Mouse (Mus musculus): ENCODE data around the gene Yipf2.

GRCm38 (mm10) chr9:21606648-21607047 lies 14.0 kb upstream of the Yipf2 start:
- no peak for TF ChIP-seq CTCF (IDR thresholded peaks at IDR 0.05; ENCODE audit: control insufficient read depth, insufficient read depth, low read length)
- TF ChIP-seq POLR2A (IDR thresholded peaks at IDR 0.05; ENCODE audit: borderline replicate concordance, control insufficient read depth, low read depth, low read length): no peak

Data from bone marrow, adult 2 months (tissue).